Mouse (Mus musculus) bone marrow, adult 2 months (tissue): Measurements from ENCODE around the gene P2rx5.

Experiments used
- CTCF ChIP-seq: fragments of 200-500 bp; IDR thresholded peaks from 2 replicates; pipeline ENCODE4 v1.5.1; 2011; ENCODE audit warnings: low read length, control low read depth; ENCODE audit not compliant: control insufficient read depth, insufficient read depth
- POLR2A ChIP-seq: fragments of 200-500 bp; IDR thresholded peaks from 2 replicates; pipeline ENCODE4 v1.6.1; 2011; ENCODE audit warnings: low read depth, mild to moderate bottlenecking, control low read depth, low read length, borderline replicate concordance; ENCODE audit not compliant: control insufficient read depth

GRCm38 (mm10) chr11:73203895-73204294 lies 43.7 kb downstream of the P2rx5 start:
- TF ChIP-seq CTCF (no peak), POLR2A (no peak)
